Mouse (Mus musculus): Measurements from ENCODE around the gene Mrgprb5.
A peak's percentile ranks its signal among the peaks of the same experiment; 100 is the strongest.
"Not testable (repeated sequence)": the region's sequence is repeated elsewhere in the genome, so short reads cannot be mapped to it uniquely, and the experiment has no call there.

The Mrgprb5 gene

GRCm38 (mm10) chr7:48168919-48169318 lies at the start of gene Mrgprb5:
Gene Mrgprb5 (minus strand): TSS chr7:48169019.
- DNase-seq (ENCODE audit: low spot score in 2 of 2), result no peak

- DNase-seq (ENCODE audit: low spot score in 2 of 2), result no peak
Measured at GRCm38 (mm10) chr7:48199188-48199587, 30.4 kb upstream of the Mrgprb5 start, which contains the start of gene Mrgprb4. Gene Mrgprb4 (minus strand): TSS chr7:48199288.

GRCm38 (mm10) chr7:48167471-48167870 lies 1.3 kb downstream of the Mrgprb5 start:
- DNase-seq (ENCODE audit: low spot score in 2 of 2), result no peak

- DNase-seq (ENCODE audit: low spot score in 2 of 2), result peak in 1 of 2 experiments; percentile 1
Measured at GRCm38 (mm10) chr7:48138248-48138702, 30.5 kb downstream of the Mrgprb5 start.

- peak in 1 of 2 experiments; percentile 0 for DNase-seq (ENCODE audit: low spot score in 2 of 2)
Measured at GRCm38 (mm10) chr7:48137216-48138077, 31.4 kb downstream of the Mrgprb5 start.

- no peak for DNase-seq (ENCODE audit: low spot score in 2 of 2)
Measured at GRCm38 (mm10) chr7:48132674-48133073, 36.1 kb downstream of the Mrgprb5 start.

GRCm38 (mm10) chr7:48132247-48132646 lies 36.6 kb downstream of the Mrgprb5 start:
- peak in 1 of 2 experiments; percentile 1 for DNase-seq (ENCODE audit: low spot score in 2 of 2)

GRCm38 (mm10) chr7:48131820-48132219 lies 37.0 kb downstream of the Mrgprb5 start:
- not testable (repeated sequence) for DNase-seq (ENCODE audit: low spot score in 2 of 2)

GRCm38 (mm10) chr7:48123806-48124205 lies 45.0 kb downstream of the Mrgprb5 start:
- DNase-seq (ENCODE audit: low spot score in 2 of 2), result no peak

Data from frontal cortex, postnatal 36 days (tissue).